Mouse (Mus musculus): Measurements from ENCODE around the gene Igfbp1. TPM values are rescaled to one million over a fixed set of nuclear protein-coding genes. Genes with fewer than 3 reads are reported as not detected.
A peak's percentile ranks its signal among the peaks of the same experiment; 100 is the strongest.
"Not testable (repeated sequence)": the region's sequence is repeated elsewhere in the genome, so short reads cannot be mapped to it uniquely, and the experiment has no call there.

Igfbp1 gene
- polyA plus RNA-seq, 1 experiment from 2014 or later, result 8.7 TPM

DNA sequence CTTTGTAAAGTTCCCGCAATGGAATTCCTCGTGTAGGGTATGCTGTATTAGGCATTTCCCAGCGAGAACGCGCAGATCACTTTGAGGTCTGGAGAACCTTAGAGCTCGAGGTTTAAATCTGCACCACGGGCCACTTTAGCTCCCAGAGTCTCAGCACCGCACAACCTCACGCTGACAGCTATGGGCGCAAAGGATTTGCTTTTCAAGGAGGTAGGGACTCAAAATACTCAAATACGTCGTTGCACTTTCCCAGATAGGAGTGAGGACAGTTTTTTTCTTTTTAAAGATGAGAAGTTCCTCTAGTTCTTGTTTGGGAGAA is 16.7 kb downstream of the Igfbp1 start:
- Histone ChIP-seq H3K4me3 (replicated peaks) (peak overlapping the region; percentile 67), H3K27me3 (replicated peaks) (peaks cover 26% of the 10 kb centered on the region), H3K9me3 (no peaks in the 10 kb centered on the region), H3K4me1 (peaks cover 20% of the 10 kb centered on the region), H3K9ac (no peak overlapping the region), H3K36me3 (no peaks in the 10 kb centered on the region), H3K4me2 (peak overlapping the region; percentile 97), H3K27ac (no peak overlapping the region)
- 3% methylated on average over 12 of the region's 12 CpGs for WGBS
- no peak for ATAC-seq (ENCODE audit: insufficient read depth, low FRiP score, low read depth)

DNA sequence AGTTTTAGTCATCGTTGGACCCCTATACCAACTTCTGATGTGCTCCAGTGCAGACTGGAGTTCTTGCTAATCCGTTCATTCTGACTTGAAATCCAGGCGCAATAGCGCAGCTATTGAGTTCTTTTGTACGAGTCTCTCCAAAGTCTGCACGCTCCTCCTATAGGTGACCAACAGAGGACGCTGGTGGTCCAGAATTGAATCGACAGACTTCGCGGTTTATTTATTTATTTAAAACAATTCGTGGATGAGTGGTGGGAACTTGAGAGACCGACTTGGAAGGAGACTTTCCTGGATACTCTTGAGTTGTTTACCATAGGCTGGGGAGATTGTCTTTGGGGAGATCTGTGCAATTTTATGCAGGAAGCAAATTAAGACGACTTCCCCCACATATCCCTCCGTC is 17.2 kb downstream of the Igfbp1 start:
- peaks cover 26% of the 10 kb centered on the region for H3K27me3 ChIP-seq (replicated peaks)
- no peak overlapping the region for H3K27ac ChIP-seq
- H3K9me3 ChIP-seq, result no peaks in the 10 kb centered on the region
- WGBS, result 5% methylated on average over 14 of the region's 14 CpGs
- peak overlapping the region; percentile 67; the same call in 1 of the 2 replicates for H3K4me3 ChIP-seq (replicated peaks)
- H3K4me1 ChIP-seq, result peaks cover 20% of the 10 kb centered on the region
- no peak for ATAC-seq (ENCODE audit: insufficient read depth, low FRiP score, low read depth)
- H3K4me2 ChIP-seq, result peak overlapping the region; percentile 97
- H3K9ac ChIP-seq, result no peak overlapping the region
- no peaks in the 10 kb centered on the region for H3K36me3 ChIP-seq

DNA sequence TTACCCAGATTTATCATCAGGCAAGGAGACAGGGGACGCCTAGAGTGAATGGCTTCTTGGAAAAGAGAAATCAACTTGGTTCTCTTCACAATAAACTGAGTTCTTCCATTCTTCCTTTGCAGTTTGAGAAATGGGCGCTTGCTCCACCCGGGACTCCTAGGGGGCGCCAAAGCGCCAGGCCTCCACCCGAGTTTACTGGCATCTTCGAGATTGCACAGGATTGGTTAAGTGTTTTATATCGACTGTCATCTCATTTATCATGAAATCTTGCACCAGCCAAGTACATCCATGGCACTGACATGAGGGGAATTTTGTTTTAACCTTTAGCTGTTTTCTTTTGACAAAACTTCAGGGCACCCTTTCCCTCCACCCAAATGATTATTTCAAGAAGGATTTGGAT is 18.1 kb downstream of the Igfbp1 start:
- H3K4me1 ChIP-seq, result peaks cover 18% of the 10 kb centered on the region
- H3K27me3 ChIP-seq (replicated peaks), result peaks cover 26% of the 10 kb centered on the region
- H3K27ac ChIP-seq, result no peak overlapping the region
- no peaks in the 10 kb centered on the region for H3K9me3 ChIP-seq
- 13% methylated on average over 8 of the region's 8 CpGs for WGBS
- H3K4me3 ChIP-seq (replicated peaks), result no peak overlapping the region
- ATAC-seq (ENCODE audit: insufficient read depth, low FRiP score, low read depth), result no peak
- H3K4me2 ChIP-seq, result no peak overlapping the region
- H3K36me3 ChIP-seq, result no peaks in the 10 kb centered on the region
- no peak overlapping the region for H3K9ac ChIP-seq

DNA sequence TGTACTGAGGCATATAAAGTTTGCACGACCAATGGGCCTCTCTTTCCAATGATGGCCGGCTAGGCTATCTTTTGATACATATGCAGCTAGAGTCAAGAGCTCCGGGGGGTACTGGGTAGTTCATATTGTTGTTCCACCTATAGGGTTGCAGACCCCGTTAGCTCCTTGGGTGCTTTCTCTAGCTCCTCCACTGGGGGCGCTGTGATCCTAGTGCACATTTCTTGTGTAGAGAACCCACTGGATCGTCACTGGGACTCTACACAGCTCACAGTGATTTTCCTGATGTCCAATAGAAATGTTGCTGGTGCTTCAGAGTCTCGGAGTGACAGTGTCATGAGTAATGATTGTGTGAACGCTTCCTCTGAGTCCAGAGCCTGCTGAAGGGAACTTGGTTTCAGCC is 24.2 kb downstream of the Igfbp1 start:
- not testable (repeated sequence) for H3K36me3 ChIP-seq; H3K4me1 ChIP-seq; H3K9ac ChIP-seq; H3K27me3 ChIP-seq (replicated peaks); H3K4me2 ChIP-seq; H3K4me3 ChIP-seq (replicated peaks); ATAC-seq (ENCODE audit: insufficient read depth, low FRiP score, low read depth); H3K27ac ChIP-seq; H3K9me3 ChIP-seq
- WGBS, result 65% methylated on average over 8 of the region's 8 CpGs

DNA sequence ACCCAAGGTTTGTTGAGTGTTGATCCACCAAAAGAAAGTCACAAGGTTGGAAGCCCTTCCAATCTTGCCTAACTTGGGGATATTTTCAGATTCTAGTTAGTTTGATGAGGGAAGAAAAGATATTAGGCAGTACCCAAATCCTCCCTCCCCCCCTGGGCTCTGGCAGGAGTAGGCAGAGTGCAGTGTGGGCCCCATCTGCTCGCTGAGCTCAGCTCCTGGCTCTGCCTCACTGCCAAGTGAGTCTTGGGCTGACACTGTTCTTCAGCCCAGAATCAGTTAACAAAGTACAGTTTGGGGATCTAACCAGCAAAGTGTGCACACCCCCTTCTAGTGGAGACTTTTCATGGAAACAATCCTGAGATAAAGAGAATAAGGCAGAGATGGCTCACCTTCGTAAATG is 28.6 kb downstream of the Igfbp1 start:
- WGBS, result 70% methylated on average over 2 of the region's 2 CpGs
- H3K4me2 ChIP-seq, result no peak overlapping the region
- H3K4me3 ChIP-seq (replicated peaks), result no peak overlapping the region
- no peak overlapping the region for H3K9ac ChIP-seq
- H3K4me1 ChIP-seq, result no peaks in the 10 kb centered on the region
- no peak overlapping the region for H3K27ac ChIP-seq
- H3K36me3 ChIP-seq, result no peaks in the 10 kb centered on the region
- ATAC-seq (ENCODE audit: insufficient read depth, low FRiP score, low read depth), result no peak
- no peaks in the 10 kb centered on the region for H3K9me3 ChIP-seq
- no peaks in the 10 kb centered on the region for H3K27me3 ChIP-seq (replicated peaks)

DNA sequence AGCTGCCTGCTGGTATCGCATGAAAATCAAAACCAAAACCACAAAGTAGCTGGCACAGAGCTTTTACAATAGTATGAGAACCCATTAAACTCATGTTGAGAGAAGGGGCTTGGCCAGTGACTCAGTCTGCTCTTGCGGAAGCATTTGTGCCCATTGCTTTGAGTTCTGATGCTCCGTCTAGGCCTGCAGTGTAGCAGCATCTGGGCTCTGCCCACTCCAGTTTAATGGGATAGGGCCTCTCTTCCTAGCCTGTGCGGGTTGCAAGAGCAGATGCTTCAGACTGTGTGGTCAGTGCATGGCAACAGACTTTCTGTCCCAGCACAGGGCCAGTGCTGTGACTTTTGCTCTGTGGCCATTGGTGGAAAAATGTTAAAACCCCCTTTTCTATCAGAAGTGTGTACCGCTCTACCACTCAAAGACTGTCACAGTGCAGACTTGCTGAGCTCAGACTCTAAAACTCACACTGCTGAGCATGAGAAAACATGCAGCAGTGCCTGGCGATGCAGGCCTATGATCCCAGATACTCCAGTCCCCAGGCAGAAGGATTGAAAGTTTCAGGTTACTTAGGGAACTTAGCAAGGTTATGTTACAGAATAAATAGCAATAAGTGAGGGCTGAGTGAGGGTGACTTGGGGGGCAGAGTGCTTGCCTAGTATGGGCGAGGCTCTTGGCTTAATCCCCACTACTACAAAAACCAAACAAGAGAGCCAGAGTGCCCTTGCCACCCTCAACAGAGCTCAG is 29.4 kb downstream of the Igfbp1 start:
- H3K4me2 ChIP-seq, result no peak overlapping the region
- no peak overlapping the region for H3K4me3 ChIP-seq (replicated peaks)
- H3K36me3 ChIP-seq, result no peaks in the 10 kb centered on the region
- H3K27me3 ChIP-seq (replicated peaks), result no peaks in the 10 kb centered on the region
- 73% methylated on average over 7 of the region's 7 CpGs for WGBS
- no peaks in the 10 kb centered on the region for H3K4me1 ChIP-seq
- ATAC-seq (ENCODE audit: insufficient read depth, low FRiP score, low read depth), result peak; percentile 10; the same call in 1 of the 2 replicates
- H3K27ac ChIP-seq, result no peak overlapping the region
- H3K9ac ChIP-seq, result no peak overlapping the region
- H3K9me3 ChIP-seq, result no peaks in the 10 kb centered on the region

DNA sequence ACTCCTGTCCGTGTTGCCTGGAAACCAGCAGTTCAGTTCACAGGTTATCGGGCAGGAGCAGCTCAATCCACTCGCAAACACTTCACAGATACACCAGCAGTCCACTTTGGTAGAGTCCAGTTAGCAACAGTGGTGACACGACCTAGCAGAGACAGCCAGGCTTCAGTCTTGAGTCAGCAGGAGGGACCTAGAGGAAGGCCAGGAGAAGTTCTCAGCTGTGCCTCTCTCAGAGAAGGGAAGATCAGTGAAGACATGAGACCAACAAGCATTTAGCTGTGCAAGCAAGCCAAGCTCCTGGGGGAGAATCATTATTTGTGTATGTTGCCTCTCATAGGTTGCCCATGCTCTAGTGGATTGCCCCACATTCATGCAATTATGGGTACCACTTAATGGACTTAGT is 30.5 kb downstream of the Igfbp1 start:
- Histone ChIP-seq H3K27ac (no peak overlapping the region), H3K36me3 (no peaks in the 10 kb centered on the region), H3K4me1 (no peaks in the 10 kb centered on the region), H3K9ac (no peak overlapping the region), H3K4me3 (replicated peaks) (no peak overlapping the region), H3K9me3 (no peaks in the 10 kb centered on the region), H3K4me2 (no peak overlapping the region), H3K27me3 (replicated peaks) (no peaks in the 10 kb centered on the region)
- ATAC-seq (ENCODE audit: insufficient read depth, low FRiP score, low read depth), result no peak
- 81% methylated on average over 4 of the region's 4 CpGs for WGBS

DNA sequence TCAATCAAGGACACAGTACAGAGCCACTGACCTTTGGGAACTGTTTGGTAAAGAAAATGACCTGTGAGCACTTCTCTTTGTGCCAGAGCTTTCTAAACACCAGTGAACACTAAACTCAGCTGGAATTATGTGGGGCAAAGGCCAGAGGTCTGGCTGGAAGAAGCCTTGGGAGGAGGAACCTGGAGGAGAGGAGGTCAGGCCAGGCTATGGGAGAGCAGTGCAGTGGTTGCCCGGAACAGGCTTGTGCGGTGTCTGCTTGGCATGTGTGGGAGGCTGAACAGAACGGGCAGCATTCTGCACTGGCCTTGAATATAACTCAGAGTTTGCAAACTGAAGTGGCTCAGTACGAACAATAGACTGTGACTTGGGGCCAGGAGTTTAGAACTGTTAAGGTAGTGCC is 32.4 kb downstream of the Igfbp1 start:
- Histone ChIP-seq H3K9me3 (no peaks in the 10 kb centered on the region), H3K36me3 (no peaks in the 10 kb centered on the region), H3K4me3 (replicated peaks) (no peak overlapping the region), H3K27me3 (replicated peaks) (no peaks in the 10 kb centered on the region), H3K9ac (no peak overlapping the region), H3K27ac (no peak overlapping the region), H3K4me2 (no peak overlapping the region), H3K4me1 (no peaks in the 10 kb centered on the region)
- no peak for ATAC-seq (ENCODE audit: insufficient read depth, low FRiP score, low read depth)
- 59% methylated on average over 4 of the region's 4 CpGs for WGBS

DNA sequence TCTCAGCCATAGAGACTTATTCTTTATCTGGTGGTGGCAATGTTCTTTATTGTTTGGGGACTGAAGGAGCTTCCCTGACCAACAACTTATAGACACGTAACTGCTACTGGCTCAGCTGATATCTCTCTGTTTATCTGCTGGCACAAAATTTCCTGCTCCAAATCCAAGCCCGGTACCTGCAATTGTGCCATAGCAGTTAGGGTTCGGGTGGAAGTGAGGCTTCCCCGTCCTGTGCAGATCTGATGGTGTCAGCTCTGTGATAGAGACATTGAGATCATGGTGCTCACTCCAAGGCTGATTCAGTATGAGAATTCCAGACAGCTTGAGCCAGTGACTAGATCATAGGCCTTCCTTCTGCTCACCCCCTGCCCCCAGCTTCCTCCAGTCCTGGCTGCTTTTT is 34.4 kb downstream of the Igfbp1 start:
- Histone ChIP-seq H3K4me1 (no peaks in the 10 kb centered on the region), H3K27ac (no peak overlapping the region), H3K27me3 (replicated peaks) (no peaks in the 10 kb centered on the region), H3K4me2 (no peak overlapping the region), H3K36me3 (no peaks in the 10 kb centered on the region), H3K9me3 (no peaks in the 10 kb centered on the region), H3K9ac (no peak overlapping the region), H3K4me3 (replicated peaks) (no peak overlapping the region)
- 85% methylated on average over 4 of the region's 4 CpGs for WGBS
- ATAC-seq (ENCODE audit: insufficient read depth, low FRiP score, low read depth), result no peak

DNA sequence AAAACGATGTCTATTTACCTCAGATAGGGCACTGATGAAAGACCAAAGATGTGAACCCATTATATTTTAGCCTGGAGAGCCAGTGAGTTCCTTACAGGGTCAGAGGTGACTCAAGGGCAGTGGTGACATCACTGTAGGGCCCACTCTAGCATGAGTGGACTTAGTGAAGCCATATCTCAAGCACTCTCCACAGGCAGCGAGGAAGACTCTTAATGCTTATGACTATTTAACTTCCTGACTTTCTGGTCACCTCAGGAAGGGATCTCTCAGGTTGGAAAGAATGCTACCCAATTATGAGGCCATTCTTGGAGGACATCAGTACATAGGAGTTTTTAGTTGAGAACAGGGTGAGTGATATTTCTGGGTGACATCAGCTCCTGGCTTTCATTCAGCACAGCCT is 35.8 kb downstream of the Igfbp1 start:
- WGBS, result 90% methylated on average over 2 of the region's 2 CpGs
- no peaks in the 10 kb centered on the region for H3K4me1 ChIP-seq
- H3K27ac ChIP-seq, result no peak overlapping the region
- no peaks in the 10 kb centered on the region for H3K27me3 ChIP-seq (replicated peaks)
- H3K9ac ChIP-seq, result no peak overlapping the region
- H3K4me3 ChIP-seq (replicated peaks), result no peak overlapping the region
- no peak overlapping the region for H3K4me2 ChIP-seq
- H3K9me3 ChIP-seq, result no peaks in the 10 kb centered on the region
- ATAC-seq (ENCODE audit: insufficient read depth, low FRiP score, low read depth), result no peak
- H3K36me3 ChIP-seq, result no peaks in the 10 kb centered on the region

DNA sequence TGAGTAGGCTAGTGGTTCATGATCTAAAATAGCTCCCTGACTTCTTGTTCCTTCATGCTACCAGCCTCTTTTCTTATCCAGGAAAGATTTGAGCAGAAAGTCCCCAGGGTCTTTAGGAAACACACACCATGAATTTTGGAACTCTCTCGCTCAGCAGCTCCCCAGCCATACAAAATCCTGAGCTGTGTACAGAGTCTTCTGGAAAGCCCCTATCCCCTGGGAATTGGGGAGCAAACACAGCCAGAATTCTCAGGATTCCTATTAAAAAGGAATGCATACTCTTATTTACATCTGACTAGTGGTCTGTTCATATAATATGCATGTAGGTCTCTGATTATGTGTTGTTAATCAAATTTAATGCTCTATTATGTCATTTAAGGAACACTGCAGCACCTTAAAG is 36.9 kb downstream of the Igfbp1 start:
- no peak for ATAC-seq (ENCODE audit: insufficient read depth, low FRiP score, low read depth)
- WGBS, result 56% methylated on average over 1 of the region's 1 CpGs
- Histone ChIP-seq H3K27ac (no peak overlapping the region), H3K9ac (no peak overlapping the region), H3K4me1 (no peaks in the 10 kb centered on the region), H3K4me3 (replicated peaks) (no peak overlapping the region), H3K9me3 (no peaks in the 10 kb centered on the region), H3K36me3 (no peaks in the 10 kb centered on the region), H3K27me3 (replicated peaks) (no peaks in the 10 kb centered on the region), H3K4me2 (no peak overlapping the region)

DNA sequence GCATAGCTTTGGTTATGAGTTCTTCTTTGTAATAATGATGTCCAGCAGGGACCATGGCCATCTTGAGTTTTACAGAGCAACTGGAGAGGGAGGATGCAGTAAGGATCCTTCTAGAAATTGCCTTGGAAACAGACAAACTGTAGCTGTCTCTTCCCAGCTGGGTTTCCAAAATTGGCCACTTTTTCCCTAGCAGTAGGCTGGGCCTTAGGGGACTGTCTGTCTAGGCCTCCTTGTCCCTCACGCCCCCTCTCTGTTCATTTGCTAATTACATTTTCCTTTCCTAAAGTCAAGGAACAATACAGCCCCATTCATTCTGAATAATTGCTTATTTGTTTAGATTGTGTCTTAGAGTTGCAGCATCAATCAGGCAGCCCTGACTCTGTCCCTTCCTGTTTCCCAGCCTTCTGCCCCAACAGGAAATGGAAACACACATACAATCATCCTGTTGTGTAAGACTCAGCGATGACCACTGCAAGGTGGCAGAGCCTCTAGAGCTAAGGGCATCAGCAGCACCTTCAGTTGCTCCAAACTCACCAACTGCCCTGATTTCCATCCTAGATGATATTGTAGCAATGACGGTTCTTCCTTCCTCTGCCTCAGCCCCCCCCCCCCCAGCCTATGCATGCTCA is 37.5 kb downstream of the Igfbp1 start:
- Histone ChIP-seq H3K9ac (no peak overlapping the region), H3K4me1 (no peaks in the 10 kb centered on the region), H3K27ac (no peak overlapping the region), H3K36me3 (no peaks in the 10 kb centered on the region), H3K4me2 (no peak overlapping the region), H3K4me3 (replicated peaks) (no peak overlapping the region), H3K9me3 (no peaks in the 10 kb centered on the region), H3K27me3 (replicated peaks) (no peaks in the 10 kb centered on the region)
- WGBS, result 66% methylated on average over 3 of the region's 3 CpGs
- ATAC-seq (ENCODE audit: insufficient read depth, low FRiP score, low read depth), result no peak

DNA sequence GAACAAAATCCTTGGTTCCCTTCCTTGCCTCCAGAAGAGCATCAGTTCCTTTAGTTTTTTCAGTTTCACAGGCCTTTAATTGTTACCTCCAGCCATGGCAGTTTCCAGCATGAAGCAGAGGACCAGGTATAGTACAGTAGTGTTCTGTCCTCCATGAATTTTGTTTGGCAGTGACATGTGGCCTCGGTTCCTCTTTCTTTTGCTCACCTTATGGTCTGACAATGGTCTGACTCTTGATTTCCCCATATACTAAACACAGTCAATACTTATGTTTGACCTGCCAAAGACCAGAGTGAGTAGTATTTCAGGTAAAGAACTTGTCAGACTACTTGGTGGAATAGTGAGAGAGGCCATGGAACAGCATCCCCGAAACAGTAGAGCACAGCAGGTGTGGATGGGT is 39.2 kb downstream of the Igfbp1 start:
- no peak overlapping the region for H3K27ac ChIP-seq
- no peaks in the 10 kb centered on the region for H3K27me3 ChIP-seq (replicated peaks)
- no peaks in the 10 kb centered on the region for H3K36me3 ChIP-seq
- no peak overlapping the region for H3K4me2 ChIP-seq
- 90% methylated on average over 2 of the region's 2 CpGs for WGBS
- H3K9ac ChIP-seq, result no peak overlapping the region
- H3K9me3 ChIP-seq, result no peaks in the 10 kb centered on the region
- ATAC-seq (ENCODE audit: insufficient read depth, low FRiP score, low read depth), result no peak
- no peak overlapping the region for H3K4me3 ChIP-seq (replicated peaks)
- no peaks in the 10 kb centered on the region for H3K4me1 ChIP-seq
